Mouse (Mus musculus): ENCODE results near the gene Tcte3. TPM values are rescaled to one million over a fixed set of nuclear protein-coding genes. Genes with fewer than 3 reads are reported as not detected.
A peak's percentile ranks its signal among the peaks of the same experiment; 100 is the strongest.
"Not testable (repeated sequence)": the region's sequence is repeated elsewhere in the genome, so short reads cannot be mapped to it uniquely, and the experiment has no call there.

The Tcte3 gene
- polyA plus RNA-seq, 1 experiment = 0.19 TPM

DNA sequence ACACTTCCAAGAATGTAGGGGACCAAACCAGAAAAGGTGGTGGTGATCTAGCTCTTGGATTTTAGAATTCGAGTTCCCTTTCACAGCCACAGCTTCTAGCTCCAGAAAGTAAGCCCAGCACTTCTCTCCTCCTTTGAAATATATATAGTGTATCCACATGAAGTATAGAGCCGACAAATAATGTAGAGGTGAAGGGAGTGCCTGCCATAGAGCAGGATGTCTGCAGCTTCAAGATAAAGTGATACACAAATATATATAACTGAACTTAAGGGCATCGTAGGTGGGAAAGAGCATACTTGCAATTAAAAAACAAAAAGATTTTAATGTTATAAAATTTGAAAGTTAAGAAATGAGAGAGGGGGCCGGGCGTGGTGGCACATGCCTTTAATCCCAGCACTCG is 15.8 kb downstream of the Tcte3 start:
- not testable (repeated sequence) for DNase-seq; H3K4me1 ChIP-seq (ENCODE audit: control insufficient read depth, insufficient read depth, low read length); H3K4me3 ChIP-seq (replicated peaks; ENCODE audit: extremely low read depth, low read depth, low read length)
- no CpG with 5 or more reads among the region's 6 CpGs for WGBS

DNA sequence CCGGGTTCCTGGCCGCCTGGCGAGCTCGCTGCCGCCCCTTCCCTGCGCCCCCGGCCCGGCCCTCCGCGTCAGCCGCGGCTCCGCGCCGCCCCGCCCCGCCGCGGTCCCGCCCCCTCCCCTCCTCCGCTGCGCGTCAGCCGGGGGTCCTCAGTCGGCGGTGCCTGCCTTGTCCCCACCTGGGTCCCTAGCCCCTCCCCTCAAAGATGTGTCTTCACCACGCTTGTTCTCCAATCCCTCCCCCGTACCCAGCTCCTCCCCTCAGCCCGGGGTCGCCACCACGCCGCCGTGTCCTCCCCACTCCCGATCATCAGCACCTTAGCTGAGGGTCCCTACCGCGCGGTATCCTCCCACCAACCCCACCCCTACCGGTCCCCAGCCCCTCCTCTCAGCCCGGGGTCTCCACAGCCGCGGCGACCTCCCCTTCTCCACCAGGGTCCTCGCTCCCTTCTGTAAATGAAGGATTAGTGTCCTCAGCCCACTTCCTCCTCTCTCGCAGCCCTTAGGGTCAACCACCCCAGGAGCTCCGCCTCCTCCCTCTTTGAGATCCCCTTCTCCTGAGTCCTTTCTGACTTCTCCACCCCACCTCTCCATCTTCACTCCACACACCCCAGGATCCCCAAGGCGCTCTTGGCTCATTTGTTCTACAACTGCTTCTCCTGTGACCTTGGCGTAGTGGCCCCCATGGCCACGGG is 16.6 kb downstream of the Tcte3 start:
- no CpG with 5 or more reads among the region's 48 CpGs for WGBS
- not testable (repeated sequence) for DNase-seq; H3K4me1 ChIP-seq (ENCODE audit: control insufficient read depth, insufficient read depth, low read length); H3K4me3 ChIP-seq (replicated peaks; ENCODE audit: extremely low read depth, low read depth, low read length)

DNA sequence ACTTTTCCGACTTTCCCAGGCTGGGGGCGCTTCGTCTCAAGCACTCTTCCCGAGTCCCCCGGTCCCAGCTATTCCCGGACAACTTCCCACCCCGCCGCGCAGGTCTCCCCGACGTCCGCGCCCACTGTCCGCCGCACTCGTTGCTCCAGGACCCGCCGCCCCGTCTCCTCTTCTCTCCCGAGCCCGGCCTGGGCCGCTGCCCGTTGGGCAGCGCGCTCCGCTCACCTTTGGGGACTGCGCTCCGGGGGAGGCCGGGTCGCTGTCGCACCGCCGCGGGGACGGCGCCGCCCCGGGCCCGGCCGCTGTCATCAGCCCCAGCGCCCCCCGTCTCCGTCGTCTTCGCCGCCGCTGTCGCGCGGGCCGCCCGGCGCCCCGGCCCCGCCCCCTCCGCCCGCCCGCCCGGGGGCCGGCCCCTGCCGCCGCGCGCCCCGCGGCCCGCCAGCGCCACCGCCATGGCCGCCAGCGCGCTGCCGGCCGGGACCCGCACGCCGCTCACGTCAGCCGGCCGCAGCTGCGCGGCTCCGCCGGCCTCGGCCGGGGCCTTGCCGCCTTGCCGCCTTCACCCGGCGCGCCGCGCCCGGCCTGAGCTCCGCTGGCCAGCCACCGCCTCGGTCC is 17.3 kb downstream of the Tcte3 start:
- not testable (repeated sequence) for H3K4me1 ChIP-seq (ENCODE audit: control insufficient read depth, insufficient read depth, low read length); DNase-seq; H3K4me3 ChIP-seq (replicated peaks; ENCODE audit: extremely low read depth, low read depth, low read length)
- WGBS = no CpG with 5 or more reads among the region's 97 CpGs

DNA sequence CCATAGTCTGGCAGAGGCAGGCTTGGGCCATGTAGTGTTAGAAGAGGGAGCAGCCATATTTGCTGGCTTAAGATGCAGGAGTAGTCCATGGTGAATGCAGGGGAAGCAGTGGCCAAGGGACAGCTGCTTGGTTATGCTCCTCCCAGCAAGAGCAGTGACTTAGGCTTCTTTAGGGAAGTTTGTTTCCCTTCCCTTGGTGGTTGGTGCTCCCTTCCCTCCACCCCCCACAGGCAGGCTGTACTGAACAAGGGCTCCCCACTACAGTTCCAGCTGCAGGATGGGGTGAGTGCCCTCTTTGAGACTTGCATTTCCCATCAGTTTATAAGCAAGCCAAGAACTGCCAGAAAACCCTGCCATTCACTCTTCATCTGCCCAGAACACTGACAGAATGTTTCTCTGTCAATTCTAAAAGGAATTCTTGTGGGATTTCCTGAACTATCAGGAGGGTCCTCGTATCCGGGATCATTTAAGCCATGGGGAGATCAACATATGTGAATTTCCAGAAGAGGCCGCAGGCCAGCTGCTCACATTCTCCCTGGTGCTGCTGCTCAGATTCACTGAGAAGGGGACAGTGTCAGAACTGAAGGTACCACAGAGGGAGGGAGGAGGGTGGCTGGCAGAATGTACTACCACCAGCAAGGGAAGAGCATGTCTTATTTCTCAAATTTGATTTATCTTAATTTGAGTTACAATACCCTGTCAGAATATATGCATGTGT is 19.6 kb downstream of the Tcte3 start:
- 73% methylated on average over 3 of the region's 3 CpGs for WGBS

DNA sequence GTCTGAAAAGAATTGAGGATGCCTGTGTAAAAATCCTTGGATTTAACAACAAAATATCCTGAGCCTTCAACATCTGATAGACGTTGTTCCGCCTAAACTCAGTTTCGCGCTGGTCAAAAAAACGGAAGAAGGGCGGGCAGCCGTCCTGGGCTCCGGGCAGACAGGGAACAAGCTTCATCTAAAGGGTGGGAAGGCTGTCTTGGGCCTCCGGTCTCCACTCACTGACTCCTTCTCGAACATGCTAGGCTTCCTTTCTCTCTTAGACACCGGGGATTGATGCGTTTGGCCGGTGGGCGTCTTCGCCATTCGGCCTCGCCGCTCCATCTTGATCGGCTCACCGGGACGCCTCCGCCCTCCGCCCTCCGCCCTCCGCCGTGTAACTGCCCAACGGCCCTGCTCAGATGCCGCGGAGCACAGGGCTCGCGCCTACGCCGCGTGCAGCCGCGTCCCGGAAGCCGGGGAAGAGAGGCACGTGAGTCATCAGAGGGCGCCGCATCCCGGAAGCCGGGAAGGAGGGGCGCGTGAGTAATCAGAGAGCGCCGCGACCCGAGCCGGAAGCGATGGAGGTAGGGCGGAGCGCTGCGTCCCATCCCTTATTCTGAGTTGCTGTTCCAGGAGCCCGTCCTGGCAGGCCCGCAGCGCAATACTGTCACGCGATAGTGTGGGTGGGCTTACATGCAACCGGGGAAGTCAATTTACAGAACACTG is 31.4 kb downstream of the Tcte3 start, which contains the start of gene Gm3435:
TSS of gene Gm3435 (plus strand) at position 471 of the 708 bp plus-strand sequence.
- not testable (repeated sequence) for DNase-seq; H3K4me3 ChIP-seq (replicated peaks; ENCODE audit: extremely low read depth, low read depth, low read length); H3K4me1 ChIP-seq (ENCODE audit: control insufficient read depth, insufficient read depth, low read length)
- no CpG with 5 or more reads among the region's 60 CpGs for WGBS

More for the DNA sequence above, 19.6 kb downstream of the Tcte3 start:
- DNase-seq = peak; percentile 12
- not testable (repeated sequence) for H3K4me3 ChIP-seq (replicated peaks; ENCODE audit: extremely low read depth, low read depth, low read length); H3K4me1 ChIP-seq (ENCODE audit: control insufficient read depth, insufficient read depth, low read length)

DNA sequence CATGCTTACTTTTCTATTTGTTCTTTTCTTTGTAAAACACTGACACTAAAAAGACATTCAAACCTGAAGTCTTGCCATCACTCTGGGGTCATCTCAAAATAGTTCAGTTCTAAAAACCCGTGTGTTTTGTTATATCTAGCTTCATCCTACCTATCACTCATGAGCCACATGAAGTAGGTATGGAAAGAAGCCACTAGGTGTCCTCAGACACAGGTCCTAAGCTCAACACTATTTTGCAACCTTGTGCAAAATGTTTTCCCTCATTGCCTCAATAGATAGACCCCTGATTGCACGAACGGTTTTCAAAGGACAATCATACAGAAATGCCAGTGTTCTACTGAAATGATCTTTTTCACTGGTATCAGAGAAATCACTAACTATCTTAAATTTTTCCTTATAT is 32.2 kb downstream of the Tcte3 start:
- not testable (repeated sequence) for H3K4me1 ChIP-seq (ENCODE audit: control insufficient read depth, insufficient read depth, low read length); DNase-seq; H3K4me3 ChIP-seq (replicated peaks; ENCODE audit: extremely low read depth, low read depth, low read length)
- WGBS = no CpG with 5 or more reads among the region's 3 CpGs

DNA sequence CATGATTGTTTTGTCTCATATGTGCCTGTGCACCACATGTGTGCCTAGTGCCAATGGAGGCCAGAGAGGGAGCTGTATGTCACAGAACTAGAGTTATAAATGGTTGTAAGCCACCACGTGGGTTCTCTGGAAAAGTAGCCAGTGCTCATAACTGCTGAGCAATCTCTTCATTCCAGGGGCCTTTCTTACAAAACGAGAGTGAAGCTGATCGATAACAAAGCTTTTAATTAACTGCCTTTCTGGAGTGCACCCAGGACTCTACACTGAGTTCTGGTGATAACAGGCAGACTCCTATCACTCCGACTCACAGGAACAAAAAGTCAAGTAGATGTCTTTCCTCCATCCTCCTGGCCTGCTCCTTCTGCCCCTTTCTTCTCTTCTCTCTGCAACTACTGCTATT is 41.2 kb downstream of the Tcte3 start:
- H3K4me1 ChIP-seq (ENCODE audit: control insufficient read depth, insufficient read depth, low read length); DNase-seq; H3K4me3 ChIP-seq (replicated peaks; ENCODE audit: extremely low read depth, low read depth, low read length): not testable (repeated sequence)
- WGBS = no CpG with 5 or more reads among the region's 4 CpGs

DNA sequence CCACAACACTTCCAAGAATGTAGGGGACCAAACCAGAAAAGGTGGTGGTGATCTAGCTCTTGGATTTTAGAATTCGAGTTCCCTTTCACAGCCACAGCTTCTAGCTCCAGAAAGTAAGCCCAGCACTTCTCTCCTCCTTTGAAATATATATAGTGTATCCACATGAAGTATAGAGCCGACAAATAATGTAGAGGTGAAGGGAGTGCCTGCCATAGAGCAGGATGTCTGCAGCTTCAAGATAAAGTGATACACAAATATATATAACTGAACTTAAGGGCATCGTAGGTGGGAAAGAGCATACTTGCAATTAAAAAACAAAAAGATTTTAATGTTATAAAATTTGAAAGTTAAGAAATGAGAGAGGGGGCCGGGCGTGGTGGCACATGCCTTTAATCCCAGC is 47.1 kb downstream of the Tcte3 start:
- not testable (repeated sequence) for H3K4me1 ChIP-seq (ENCODE audit: control insufficient read depth, insufficient read depth, low read length); DNase-seq; H3K4me3 ChIP-seq (replicated peaks; ENCODE audit: extremely low read depth, low read depth, low read length)
- no CpG with 5 or more reads among the region's 5 CpGs for WGBS

DNA sequence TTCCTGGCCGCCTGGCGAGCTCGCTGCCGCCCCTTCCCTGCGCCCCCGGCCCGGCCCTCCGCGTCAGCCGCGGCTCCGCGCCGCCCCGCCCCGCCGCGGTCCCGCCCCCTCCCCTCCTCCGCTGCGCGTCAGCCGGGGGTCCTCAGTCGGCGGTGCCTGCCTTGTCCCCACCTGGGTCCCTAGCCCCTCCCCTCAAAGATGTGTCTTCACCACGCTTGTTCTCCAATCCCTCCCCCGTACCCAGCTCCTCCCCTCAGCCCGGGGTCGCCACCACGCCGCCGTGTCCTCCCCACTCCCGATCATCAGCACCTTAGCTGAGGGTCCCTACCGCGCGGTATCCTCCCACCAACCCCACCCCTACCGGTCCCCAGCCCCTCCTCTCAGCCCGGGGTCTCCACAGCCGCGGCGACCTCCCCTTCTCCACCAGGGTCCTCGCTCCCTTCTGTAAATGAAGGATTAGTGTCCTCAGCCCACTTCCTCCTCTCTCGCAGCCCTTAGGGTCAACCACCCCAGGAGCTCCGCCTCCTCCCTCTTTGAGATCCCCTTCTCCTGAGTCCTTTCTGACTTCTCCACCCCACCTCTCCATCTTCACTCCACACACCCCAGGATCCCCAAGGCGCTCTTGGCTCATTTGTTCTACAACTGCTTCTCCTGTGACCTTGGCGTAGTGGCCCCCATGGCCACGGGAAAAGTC is 48.0 kb downstream of the Tcte3 start:
- no CpG with 5 or more reads among the region's 47 CpGs for WGBS
- not testable (repeated sequence) for DNase-seq; H3K4me3 ChIP-seq (replicated peaks; ENCODE audit: extremely low read depth, low read depth, low read length); H3K4me1 ChIP-seq (ENCODE audit: control insufficient read depth, insufficient read depth, low read length)

DNA sequence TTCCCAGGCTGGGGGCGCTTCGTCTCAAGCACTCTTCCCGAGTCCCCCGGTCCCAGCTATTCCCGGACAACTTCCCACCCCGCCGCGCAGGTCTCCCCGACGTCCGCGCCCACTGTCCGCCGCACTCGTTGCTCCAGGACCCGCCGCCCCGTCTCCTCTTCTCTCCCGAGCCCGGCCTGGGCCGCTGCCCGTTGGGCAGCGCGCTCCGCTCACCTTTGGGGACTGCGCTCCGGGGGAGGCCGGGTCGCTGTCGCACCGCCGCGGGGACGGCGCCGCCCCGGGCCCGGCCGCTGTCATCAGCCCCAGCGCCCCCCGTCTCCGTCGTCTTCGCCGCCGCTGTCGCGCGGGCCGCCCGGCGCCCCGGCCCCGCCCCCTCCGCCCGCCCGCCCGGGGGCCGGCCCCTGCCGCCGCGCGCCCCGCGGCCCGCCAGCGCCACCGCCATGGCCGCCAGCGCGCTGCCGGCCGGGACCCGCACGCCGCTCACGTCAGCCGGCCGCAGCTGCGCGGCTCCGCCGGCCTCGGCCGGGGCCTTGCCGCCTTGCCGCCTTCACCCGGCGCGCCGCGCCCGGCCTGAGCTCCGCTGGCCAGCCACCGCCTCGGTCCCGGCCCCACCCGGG is 48.7 kb downstream of the Tcte3 start:
- not testable (repeated sequence) for DNase-seq; H3K4me1 ChIP-seq (ENCODE audit: control insufficient read depth, insufficient read depth, low read length); H3K4me3 ChIP-seq (replicated peaks; ENCODE audit: extremely low read depth, low read depth, low read length)
- WGBS = no CpG with 5 or more reads among the region's 98 CpGs

DNA sequence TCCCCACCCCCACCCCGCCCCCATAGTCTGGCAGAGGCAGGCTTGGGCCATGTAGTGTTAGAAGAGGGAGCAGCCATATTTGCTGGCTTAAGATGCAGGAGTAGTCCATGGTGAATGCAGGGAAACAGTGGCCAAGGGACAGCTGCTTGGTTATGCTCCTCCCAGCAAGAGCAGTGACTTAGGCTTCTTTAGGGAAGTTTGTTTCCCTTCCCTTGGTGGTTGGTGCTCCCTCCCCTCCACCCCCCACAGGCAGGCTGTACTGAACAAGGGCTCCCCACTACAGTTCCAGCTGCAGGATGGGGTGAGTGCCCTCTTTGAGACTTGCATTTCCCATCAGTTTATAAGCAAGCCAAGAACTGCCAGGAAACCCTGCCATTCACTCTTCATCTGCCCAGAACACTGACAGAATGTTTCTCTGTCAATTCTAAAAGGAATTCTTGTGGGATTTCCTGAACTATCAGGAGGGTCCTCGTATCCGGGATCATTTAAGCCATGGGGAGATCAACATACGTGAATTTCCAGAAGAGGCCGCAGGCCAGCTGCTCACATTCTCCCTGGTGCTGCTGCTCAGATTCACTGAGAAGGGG is 51.1 kb downstream of the Tcte3 start:
- 90% methylated on average over 4 of the region's 5 CpGs for WGBS
- not testable (repeated sequence) for H3K4me3 ChIP-seq (replicated peaks; ENCODE audit: extremely low read depth, low read depth, low read length); DNase-seq; H3K4me1 ChIP-seq (ENCODE audit: control insufficient read depth, insufficient read depth, low read length)

DNA sequence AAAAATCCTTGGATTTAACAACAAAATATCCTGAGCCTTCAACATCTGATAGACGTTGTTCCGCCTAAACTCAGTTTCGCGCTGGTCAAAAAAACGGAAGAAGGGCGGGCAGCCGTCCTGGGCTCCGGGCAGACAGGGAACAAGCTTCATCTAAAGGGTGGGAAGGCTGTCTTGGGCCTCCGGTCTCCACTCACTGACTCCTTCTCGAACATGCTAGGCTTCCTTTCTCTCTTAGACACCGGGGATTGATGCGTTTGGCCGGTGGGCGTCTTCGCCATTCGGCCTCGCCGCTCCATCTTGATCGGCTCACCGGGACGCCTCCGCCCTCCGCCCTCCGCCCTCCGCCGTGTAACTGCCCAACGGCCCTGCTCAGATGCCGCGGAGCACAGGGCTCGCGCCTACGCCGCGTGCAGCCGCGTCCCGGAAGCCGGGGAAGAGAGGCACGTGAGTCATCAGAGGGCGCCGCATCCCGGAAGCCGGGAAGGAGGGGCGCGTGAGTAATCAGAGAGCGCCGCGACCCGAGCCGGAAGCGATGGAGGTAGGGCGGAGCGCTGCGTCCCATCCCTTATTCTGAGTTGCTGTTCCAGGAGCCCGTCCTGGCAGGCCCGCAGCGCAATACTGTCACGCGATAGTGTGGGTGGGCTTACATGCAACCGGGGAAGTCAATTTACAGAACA is 62.8 kb downstream of the Tcte3 start, which contains the start of the genes 9030025P20Rik and Gm3417:
TSS of gene 9030025P20Rik (plus strand) at position 107 of the 677 bp plus-strand sequence.
TSS of gene Gm3417 (minus strand) at position 429 of the 677 bp plus-strand sequence.
- WGBS = no CpG with 5 or more reads among the region's 60 CpGs
- not testable (repeated sequence) for H3K4me3 ChIP-seq (replicated peaks; ENCODE audit: extremely low read depth, low read depth, low read length); DNase-seq

DNA sequence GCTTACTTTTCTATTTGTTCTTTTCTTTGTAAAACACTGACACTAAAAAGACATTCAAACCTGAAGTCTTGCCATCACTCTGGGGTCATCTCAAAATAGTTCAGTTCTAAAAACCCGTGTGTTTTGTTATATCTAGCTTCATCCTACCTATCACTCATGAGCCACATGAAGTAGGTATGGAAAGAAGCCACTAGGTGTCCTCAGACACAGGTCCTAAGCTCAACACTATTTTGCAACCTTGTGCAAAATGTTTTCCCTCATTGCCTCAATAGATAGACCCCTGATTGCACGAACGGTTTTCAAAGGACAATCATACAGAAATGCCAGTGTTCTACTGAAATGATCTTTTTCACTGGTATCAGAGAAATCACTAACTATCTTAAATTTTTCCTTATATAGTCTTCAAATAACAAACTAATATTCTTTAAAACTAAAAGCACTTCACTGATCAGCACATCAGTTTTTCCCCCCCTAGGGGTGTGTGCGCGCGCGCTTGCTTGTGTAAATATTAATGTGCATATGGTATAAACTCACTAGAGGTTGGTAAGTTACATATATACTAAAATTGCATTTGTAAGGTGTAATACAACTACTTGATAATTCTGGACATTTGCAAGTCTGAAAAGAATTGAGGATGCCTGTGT is 63.4 kb downstream of the Tcte3 start:
- H3K4me3 ChIP-seq (replicated peaks; ENCODE audit: extremely low read depth, low read depth, low read length); H3K4me1 ChIP-seq (ENCODE audit: control insufficient read depth, insufficient read depth, low read length); DNase-seq: not testable (repeated sequence)
- 0% methylated on average over 4 of the region's 7 CpGs for WGBS

More for the DNA sequence above, 62.8 kb downstream of the Tcte3 start, which contains the start of the genes 9030025P20Rik and Gm3417:
- H3K4me1 ChIP-seq (ENCODE audit: control insufficient read depth, insufficient read depth, low read length) = not testable (repeated sequence)
